Mouse (Mus musculus) R1 (cell line): ENCODE results near the gene Hbb-bh2.
A peak's percentile ranks its signal among the peaks of the same experiment; 100 is the strongest.
"Not testable (repeated sequence)": the region's sequence is repeated elsewhere in the genome, so short reads cannot be mapped to it uniquely, and the experiment has no call there.

Experiments used
- DNase-seq: peaks from one replicate; pipeline ENCODE4 v3.0.0-alpha.2; 2018; ENCODE audit warnings: low read depth, low spot score

Hbb-bh2 gene

GRCm38 (mm10) chr7:103812174-103812573, 28.1 kb downstream of the Hbb-bh2 start:
- no peak for DNase-seq

DNA sequence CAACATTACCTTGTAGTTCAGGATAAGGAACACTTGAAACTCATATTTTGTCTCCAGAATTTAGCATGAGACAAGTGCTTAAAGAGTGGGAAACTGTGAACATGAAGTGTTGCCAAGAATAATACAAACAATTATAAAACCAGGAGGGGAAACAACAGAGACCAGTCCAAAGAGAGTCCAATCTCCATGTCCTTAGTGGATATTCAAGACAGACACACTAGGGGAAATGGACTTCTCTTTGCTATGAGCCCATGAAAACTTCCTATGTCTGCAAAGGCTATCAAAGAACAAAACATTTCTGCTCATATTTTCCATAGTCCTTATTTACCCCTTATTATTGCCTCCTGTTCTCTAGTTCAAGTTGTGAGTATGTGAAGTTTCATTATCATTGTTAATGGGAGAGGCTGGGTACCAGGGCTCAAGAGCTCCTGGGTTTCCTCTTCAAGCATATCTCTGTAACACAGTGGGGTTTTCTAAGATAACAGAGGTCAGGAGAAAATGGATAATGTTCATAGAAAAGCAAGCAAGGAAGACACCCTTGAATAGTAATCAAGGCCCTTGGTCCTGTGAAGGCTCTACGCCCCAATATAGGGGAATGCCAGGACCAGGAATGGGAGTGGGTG, 29.0 kb downstream of the Hbb-bh2 start:
- DNase-seq = no peak

- no peak for DNase-seq
These were observed 29.6 kb downstream of the Hbb-bh2 start for GRCm38 (mm10) chr7:103810746-103811145.

GRCm38 (mm10) chr7:103810296-103810695, 30.0 kb downstream of the Hbb-bh2 start:
- no peak for DNase-seq

DNA sequence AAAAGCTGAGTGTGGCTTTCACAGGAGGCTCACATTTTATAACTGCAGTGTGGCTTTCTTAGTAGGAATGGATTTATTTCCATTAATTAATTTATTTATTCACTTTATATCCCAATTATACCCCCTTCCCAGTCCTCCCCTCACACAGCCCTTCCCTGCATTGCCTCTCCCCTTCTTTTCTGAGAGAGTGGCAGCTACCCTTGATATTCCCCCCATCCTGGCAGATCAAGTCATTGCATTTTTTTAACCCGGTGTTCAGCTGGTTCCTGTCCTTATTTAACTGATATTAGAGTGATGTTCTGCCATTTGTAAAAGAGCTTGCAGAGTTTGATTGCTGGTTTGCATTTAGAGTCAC, 30.5 kb downstream of the Hbb-bh2 start:
- DNase-seq = no peak

DNA sequence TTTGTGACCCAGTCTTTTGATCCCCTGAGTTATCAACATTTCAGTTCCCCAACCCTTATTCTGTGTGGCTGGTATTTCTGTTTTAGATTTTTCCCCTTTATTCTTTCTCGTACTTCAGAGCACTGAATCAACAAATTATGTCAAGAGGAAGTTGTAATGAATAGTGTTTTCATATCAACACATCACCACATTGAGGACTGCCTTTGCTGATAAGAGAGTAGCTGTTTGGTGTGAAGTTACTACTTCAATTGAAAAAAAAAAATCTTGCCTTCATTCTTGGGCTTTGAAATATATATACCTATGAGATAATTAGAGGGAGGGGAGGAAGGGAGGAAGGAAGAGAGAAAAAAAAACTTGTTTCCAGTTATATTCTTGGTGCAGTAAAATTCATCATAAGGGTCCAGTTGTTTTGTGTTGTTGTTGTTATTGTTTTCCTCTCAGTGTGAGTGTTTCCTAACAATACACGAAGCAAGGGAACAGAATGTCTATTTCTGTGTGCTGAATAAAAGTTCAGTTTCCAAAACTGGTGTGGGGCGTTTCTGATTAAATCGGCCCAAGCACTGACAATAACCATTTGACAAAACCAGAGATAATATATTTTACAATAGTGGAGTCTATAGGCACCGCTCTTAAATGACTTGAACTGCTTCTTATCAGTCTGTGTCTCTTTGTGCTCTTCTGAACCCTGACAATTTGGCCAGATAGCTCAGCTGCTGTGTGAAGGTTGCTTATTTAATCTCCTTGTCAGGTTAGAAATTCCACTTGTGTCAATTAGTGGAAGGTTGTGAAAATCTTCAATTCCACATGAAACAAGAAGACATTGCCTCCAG, 31.1 kb downstream of the Hbb-bh2 start:
- DNase-seq = no peak

GRCm38 (mm10) chr7:103808120-103808519, 32.2 kb downstream of the Hbb-bh2 start:
- not testable (repeated sequence) for DNase-seq

DNA sequence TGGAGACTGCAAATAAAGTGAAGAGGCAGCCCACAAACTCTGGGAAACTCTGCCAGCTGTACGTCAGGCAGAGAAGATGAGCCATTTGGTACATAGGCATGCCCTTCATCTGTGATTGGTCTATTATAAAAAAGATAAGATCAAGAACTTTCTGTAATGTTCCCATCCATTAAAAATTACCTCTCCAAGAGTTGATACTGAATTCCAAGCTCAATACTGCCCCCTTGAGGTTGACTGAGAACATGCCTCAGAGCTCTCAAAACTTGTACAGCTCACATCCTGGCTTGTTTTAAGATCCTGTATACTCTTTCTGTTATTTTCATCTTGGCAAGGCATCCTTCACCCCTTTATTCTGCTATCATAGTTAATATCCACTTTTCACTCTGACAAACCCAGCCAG, 33.5 kb downstream of the Hbb-bh2 start:
- DNase-seq = peak; percentile 46

- no peak for DNase-seq
These were observed 47.5 kb downstream of the Hbb-bh2 start for GRCm38 (mm10) chr7:103792669-103793388.

GRCm38 (mm10) chr7:103791721-103792120, 48.6 kb downstream of the Hbb-bh2 start, which contains the start of gene Olfr67:
Gene Olfr67 (minus strand): TSS chr7:103791821.
- DNase-seq = no peak
